Mouse (Mus musculus): ENCODE data around the gene BC049762.

- no peak for TF ChIP-seq POLR2AphosphoS2 (IDR thresholded peaks at IDR 0.05; ENCODE audit: insufficient read length, low read depth)
- TF ChIP-seq MAX (IDR thresholded peaks at IDR 0.05; ENCODE audit: low read depth), result no peak
- TF ChIP-seq E2F4 (IDR thresholded peaks at IDR 0.05; ENCODE audit: insufficient read depth), result no peak
- TF ChIP-seq MYOG (IDR thresholded peaks at IDR 0.05; ENCODE audit: control insufficient read depth in 1 of 3, insufficient read depth in 1 of 3, insufficient read length in 2 of 3, low read depth in 2 of 3), result no peak
- no peak for TF ChIP-seq MYOD1 (IDR thresholded peaks at IDR 0.05; ENCODE audit: control insufficient read depth in 1 of 3, insufficient read length in 2 of 3, low read depth in 2 of 3)
- TF ChIP-seq CEBPB (IDR thresholded peaks at IDR 0.05; ENCODE audit: insufficient read depth, poor library complexity, severe bottlenecking), result no peak
- TF ChIP-seq POLR2A (IDR thresholded peaks at IDR 0.05; ENCODE audit: insufficient read length, low read depth), result no peak
Measured at GRCm38 (mm10) chr11:51257006-51257405, 5.8 kb downstream of the BC049762 start.

Data from myocyte (in vitro differentiated cells).